Mouse (Mus musculus) G1E (cell line): ENCODE measurements around the gene Ltn1.

Experiments
- CTCF ChIP-seq: IDR thresholded peaks from 2 replicates; pipeline ENCODE4 v1.5.1; 2012; ENCODE audit warnings: low read depth, low read length, inconsistent platforms, mixed read lengths
- GATA1 ChIP-seq: IDR thresholded peaks from 2 replicates; pipeline ENCODE4 v1.6.1; 2012; ENCODE audit warnings: borderline replicate concordance, low read length, inconsistent platforms, mixed read lengths
- GATA2 ChIP-seq: IDR thresholded peaks from 2 replicates; pipeline ENCODE4 v1.6.1; 2012; ENCODE audit warnings: low read depth, low read length, inconsistent platforms, borderline replicate concordance
- POLR2AphosphoS5 ChIP-seq: IDR thresholded peaks from 2 replicates; pipeline ENCODE4 v1.6.1; 2012; ENCODE audit warnings: low read depth, low read length, inconsistent platforms; ENCODE audit not compliant: insufficient replicate concordance
- TAL1 ChIP-seq: conservative IDR thresholded peaks from 2 replicates; pipeline ENCODE4 v1.6.1; 2012; ENCODE audit warnings: low read depth, low read length, inconsistent platforms, mixed read lengths

DNA sequence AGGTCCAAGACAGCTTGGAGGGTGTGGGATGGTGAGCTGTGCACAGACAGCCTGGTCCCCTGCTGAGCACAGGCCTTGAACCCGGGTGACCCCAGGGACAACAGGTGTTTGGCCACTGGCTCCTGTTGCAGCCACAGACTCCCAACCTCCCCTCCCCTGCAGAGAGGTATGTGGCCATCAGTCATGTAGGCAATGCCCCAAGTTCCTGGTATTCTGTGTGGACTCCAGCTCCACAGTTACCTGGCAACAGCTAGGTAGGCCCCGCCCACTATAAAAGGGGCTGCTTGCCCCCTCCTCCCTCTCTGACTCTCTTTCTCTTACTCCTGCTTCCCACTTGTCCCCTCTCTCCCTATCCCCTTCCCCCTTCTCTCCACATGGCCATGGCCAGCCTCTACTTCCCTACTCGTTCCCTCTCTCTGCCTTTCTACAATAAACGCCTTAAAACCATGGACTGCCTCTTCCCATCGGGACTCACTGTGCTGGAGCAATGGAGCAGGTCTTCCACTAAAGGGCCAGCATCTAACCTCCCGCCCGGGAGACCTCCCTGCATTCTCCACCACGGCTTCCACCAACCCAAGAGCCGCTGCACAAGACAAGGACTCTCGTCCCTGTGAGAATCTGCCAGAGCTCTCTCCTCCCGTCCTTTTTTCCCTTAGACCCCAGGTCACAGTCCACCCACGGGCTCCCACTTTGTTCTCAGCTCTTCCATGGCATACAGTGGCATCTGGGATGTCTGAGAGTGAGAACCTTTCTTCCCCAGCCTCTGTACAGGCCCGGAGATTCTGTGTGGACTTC lies 3.2 kb upstream of the Ltn1 start:
- no peak for TF ChIP-seq CTCF
- no peak for TF ChIP-seq TAL1
- TF ChIP-seq GATA1: no peak
- TF ChIP-seq POLR2AphosphoS5: no peak
- TF ChIP-seq GATA2: no peak
